Mouse (Mus musculus) megakaryocyte, embryonic 14.5 days (primary cell): ENCODE results near the gene Osbpl2.

Source experiments
- FLI1 ChIP-seq: IDR thresholded peaks from 2 replicates; pipeline ENCODE4 v1.6.1; 2012; ENCODE audit warnings: low read length, inconsistent platforms, mixed read lengths
- GATA1 ChIP-seq: IDR thresholded peaks from 3 replicates; pipeline ENCODE4 v1.6.1; 2012; ENCODE audit warnings: mixed read lengths, low read length, inconsistent platforms, borderline replicate concordance

- TF ChIP-seq GATA1: no peak
- TF ChIP-seq FLI1: no peak
Measured at GRCm38 (mm10) chr2:180184752-180185109, 65.6 kb downstream of the Osbpl2 start.
